Mouse (Mus musculus): ENCODE measurements around the gene Slc44a2.

GRCm38 (mm10) chr9:21356981-21357718, 36.7 kb downstream of the Slc44a2 start:
- TF ChIP-seq MAX (IDR thresholded peaks at IDR 0.05; ENCODE audit: low read depth) (no peak), POLR2A (IDR thresholded peaks at IDR 0.05; ENCODE audit: insufficient read length, low read depth) (no peak), REST (IDR thresholded peaks at IDR 0.05; ENCODE audit: insufficient read depth, insufficient read length) (no peak), MYOD1 (IDR thresholded peaks at IDR 0.05; ENCODE audit: control insufficient read depth in 1 of 3, insufficient read length in 2 of 3, low read depth in 2 of 3) (no peak)

Measured in myocyte (in vitro differentiated cells).